Mouse (Mus musculus) cortical plate, adult 2 months (tissue): ENCODE data around the gene App.

Experiments used
- CTCF ChIP-seq: fragments of 200-500 bp; IDR thresholded peaks from 2 replicates; pipeline ENCODE4 v1.5.1; 2011; ENCODE audit warnings: mild to moderate bottlenecking, control low read depth, low read length; ENCODE audit not compliant: insufficient read depth; ENCODE audit errors: extremely low read depth
- POLR2A ChIP-seq: fragments of 200-500 bp; IDR thresholded peaks from 2 replicates; pipeline ENCODE4 v1.6.1; 2011; ENCODE audit warnings: mild to moderate bottlenecking, low read length, control low read depth; ENCODE audit not compliant: insufficient read depth; ENCODE audit errors: extremely low read depth

- TF ChIP-seq POLR2A = no peak
- TF ChIP-seq CTCF = no peak
These were observed 63.1 kb downstream of the App start for GRCm38 (mm10) chr16:85110428-85110827.
